Mouse (Mus musculus) cerebellum, postnatal 36 days (tissue): ENCODE results near the gene Olfr819.
"Not testable (repeated sequence)": the region's sequence is repeated elsewhere in the genome, so short reads cannot be mapped to it uniquely, and the experiment has no call there.

ENCODE experiments used
- DNase-seq, 2 experiments: peaks; one replicate each; pipeline ENCODE4 v3.0.0; 2021 to 2022; ENCODE audit warnings: mixed read lengths in 2 of 2

Gene Olfr819

DNA sequence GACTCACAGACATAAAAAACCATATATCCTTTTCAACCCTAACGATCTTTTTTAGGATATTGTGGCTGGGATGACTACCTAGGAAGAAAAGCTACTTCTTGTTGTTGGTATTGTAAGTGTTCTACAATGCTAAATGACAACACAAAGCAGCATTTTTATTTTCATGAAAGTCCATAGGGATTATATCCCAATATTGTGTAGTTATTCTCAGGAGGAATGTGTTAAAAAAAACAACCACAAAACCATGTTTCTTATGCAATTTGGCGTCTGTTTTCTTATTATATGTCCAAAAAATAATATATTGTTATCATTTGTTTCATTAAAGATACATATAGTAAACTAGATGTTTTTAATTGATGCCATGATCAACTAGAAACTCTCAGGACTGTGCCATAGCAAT, at the start of gene Olfr819:
Gene Olfr819, minus strand, starts transcription at position 101 of the 400 bp plus-strand sequence.
- DNase-seq = not testable (repeated sequence)

DNA sequence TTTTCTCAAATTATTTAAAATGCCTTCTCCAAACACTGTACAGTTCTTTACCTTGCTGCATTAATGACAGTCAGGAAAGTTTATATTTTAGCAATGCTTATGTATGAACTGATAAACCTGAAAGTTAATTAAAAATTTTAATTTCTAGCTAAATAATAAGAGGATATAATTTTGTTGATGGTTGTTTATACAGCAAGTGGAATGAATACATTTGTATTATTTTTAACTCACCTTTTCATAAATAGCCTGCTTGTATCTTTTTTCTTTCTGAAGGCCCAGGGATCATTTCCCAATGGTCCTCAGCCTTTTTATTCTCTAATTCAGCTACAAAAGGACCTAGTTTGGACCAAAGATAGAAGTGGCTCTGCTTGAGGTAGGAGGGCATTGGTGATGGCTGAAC, 45.3 kb upstream of the Olfr819 start, which contains the start of gene Olfr820:
Gene Olfr820, plus strand, starts transcription at position 301 of the 400 bp plus-strand sequence.
- no peak for DNase-seq

DNA sequence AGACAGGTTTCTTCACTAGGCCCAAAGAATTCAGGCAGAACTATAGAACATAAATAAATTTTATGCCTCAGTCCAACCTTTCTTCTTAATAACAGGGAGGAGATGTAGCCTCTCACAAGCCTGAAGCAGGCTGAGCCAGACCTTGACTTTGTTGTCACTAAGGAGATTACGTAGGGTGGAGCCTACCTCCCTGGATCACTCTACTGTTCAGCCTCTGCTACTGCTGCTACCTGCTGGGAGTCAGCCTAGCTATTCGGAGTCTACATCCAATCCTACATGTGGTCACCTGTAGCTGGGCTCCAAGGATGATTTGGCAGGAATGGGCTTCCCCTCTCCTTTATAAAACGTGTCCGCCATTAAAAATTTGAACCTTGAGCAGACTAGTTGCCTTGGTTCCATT, 38.3 kb upstream of the Olfr819 start:
- DNase-seq = not testable (repeated sequence)

DNA sequence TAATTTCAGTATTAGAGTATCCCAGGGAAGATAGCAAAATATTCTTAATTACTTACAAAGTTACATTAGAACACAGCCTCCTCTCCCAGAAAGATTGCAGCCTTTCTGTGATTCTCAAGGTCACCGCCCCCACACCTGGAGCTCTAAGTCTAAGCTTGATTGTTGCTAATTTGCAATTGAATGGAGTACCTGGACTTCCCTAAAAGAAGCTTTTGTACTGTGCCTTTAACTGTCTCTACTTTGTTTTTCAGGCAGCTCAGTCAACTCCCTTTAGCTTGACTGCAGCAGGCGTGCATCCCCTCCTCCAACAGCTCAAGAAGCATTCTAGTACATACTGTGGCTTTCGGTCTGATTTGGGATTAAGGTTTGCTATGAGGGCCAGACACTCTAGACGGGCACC, 37.0 kb upstream of the Olfr819 start:
- not testable (repeated sequence) for DNase-seq

DNA sequence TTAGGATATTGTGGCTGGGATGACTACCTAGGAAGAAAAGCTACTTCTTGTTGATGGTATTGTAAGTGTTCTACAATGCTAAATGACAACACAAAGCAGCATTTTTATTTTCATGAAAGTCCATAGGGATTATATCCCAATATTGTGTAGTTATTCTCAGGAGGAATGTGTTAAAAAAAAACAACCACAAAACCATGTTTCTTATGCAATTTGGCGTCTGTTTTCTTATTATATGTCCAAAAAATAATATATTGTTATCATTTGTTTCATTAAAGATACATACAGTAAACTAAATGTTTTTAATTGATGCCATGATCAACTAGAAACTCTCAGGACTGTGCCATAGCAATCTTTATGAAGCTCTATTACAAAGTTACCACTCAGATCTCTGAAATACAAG, 17.9 kb upstream of the Olfr819 start, which contains the start of gene Gm10310:
Gene Gm10310, minus strand, starts transcription at position 101 of the 400 bp plus-strand sequence.
- DNase-seq = not testable (repeated sequence)

DNA sequence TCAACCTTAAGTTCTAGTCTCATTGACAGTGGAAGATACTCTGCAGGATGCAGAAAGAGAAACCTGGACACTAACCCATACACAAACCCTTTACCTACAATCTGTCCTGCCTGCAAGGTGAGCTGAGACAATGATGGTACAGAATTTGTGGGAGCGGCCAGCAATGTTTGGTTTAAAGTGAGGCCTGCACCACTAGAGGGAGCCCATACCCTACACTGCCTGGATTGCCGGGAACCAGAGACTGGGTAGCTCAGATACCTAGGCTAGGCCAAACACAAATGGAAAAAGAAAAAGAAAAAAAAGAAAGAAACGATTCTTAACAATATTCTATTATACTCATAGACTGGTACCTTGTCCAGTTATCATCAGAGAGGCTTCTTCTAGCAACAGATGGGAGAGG, 14.8 kb upstream of the Olfr819 start:
- not testable (repeated sequence) for DNase-seq

DNA sequence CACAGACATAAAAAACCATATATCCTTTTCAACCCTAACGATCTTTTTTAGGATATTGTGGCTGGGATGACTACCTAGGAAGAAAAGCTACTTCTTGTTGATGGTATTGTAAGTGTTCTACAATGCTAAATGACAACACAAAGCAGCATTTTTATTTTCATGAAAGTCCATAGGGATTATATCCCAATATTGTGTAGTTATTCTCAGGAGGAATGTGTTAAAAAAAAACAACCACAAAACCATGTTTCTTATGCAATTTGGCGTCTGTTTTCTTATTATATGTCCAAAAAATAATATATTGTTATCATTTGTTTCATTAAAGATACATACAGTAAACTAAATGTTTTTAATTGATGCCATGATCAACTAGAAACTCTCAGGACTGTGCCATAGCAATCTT, 9.0 kb upstream of the Olfr819 start, which contains the start of gene Olfr247:
Gene Olfr247, minus strand, starts transcription at position 101 of the 400 bp plus-strand sequence.
- DNase-seq = not testable (repeated sequence)

DNA sequence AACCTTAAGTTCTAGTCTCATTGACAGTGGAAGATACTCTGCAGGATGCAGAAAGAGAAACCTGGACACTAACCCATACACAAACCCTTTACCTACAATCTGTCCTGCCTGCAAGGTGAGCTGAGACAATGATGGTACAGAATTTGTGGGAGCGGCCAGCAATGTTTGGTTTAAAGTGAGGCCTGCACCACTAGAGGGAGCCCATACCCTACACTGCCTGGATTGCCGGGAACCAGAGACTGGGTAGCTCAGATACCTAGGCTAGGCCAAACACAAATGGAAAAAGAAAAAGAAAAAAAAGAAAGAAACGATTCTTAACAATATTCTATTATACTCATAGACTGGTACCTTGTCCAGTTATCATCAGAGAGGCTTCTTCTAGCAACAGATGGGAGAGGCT, 5.9 kb upstream of the Olfr819 start:
- DNase-seq = not testable (repeated sequence)

DNA sequence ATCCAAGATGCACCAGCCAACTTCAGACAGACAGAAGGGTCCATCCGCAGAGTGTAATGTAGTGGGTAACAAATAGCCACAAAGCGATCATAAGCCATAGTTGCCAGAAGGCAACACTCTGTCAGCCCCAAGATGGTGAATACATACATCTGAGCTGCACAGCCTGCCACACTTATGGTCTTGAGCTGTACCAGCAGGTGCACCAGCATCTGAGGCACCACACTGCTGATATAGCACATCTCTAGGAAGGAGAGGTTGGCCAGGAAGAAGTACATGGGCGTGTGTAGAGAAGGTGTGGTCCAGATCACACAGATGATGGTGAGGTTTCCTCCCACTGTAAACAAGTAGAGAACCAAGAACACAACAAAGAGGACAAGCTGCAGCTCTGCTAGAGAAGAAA, 834 bp downstream of the Olfr819 start:
- DNase-seq = not testable (repeated sequence)

DNA sequence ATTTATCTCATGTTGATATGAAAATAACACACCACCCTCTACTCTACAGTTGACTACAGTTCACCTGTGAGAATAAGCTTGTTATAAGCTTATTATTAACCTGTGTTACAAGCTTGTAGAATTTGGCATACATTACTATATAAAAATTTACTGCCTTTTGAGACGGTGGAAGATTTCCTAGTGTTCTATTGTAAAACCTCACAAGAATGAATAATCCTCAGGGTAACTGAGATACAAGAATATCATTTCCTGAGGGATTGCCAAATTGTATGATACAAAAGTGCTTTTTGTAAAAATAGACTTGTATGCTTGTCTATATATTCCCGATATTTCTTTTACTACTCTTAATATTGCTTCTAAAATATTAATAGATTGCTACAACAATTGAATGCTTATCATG, 18.1 kb downstream of the Olfr819 start, which contains the start of gene Olfr818:
Gene Olfr818, minus strand, starts transcription at position 101 of the 400 bp plus-strand sequence.
- no peak for DNase-seq

DNA sequence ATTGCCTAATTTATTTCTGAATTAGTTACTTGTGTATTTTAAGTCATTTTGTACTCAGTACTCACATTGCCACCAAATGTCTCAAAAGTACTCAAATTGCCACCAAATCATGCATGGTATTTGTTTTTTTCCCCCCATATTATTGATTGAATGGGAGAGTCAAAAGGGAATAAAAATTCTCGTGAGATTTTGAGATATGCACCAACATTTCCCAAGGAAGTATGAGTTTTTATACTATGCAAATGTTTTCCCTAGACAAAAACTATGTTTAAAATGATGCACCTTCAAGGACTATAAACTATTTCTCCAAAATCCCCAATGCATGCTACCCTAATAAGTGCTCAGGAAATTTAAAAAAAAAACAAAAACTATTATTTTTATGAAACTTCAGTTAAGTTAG, 51.6 kb downstream of the Olfr819 start, which contains the start of gene Olfr816:
Gene Olfr816, minus strand, starts transcription at position 101 of the 400 bp plus-strand sequence.
- no peak for DNase-seq
